Mouse (Mus musculus): ENCODE results near the gene Ank. TPM values are rescaled to one million over a fixed set of nuclear protein-coding genes. Genes with fewer than 3 reads are reported as not detected.

Gene Ank
- total and polyA plus RNA-seq, 3 experiments = 176 to 225 (median 196) TPM

GRCm38 (mm10) chr15:27498078-27498477, 31.6 kb downstream of the Ank start:
- Histone ChIP-seq H3K27ac (no peak overlapping the region), H3K36me3 (ENCODE audit: control insufficient read depth, insufficient read depth, low read length) (peaks cover 6% of the 10 kb centered on the region), H3K4me3 (no peak overlapping the region), H3K4me1 (ENCODE audit: control insufficient read depth, insufficient read depth, low read length) (peaks cover 15% of the 10 kb centered on the region), H3K9ac (ENCODE audit: low read depth, low read length) (no peak overlapping the region), H3K79me2 (replicated peaks; ENCODE audit: control insufficient read depth, insufficient read depth, low read length) (peaks cover 1% of the 10 kb centered on the region; the same call in 1 of the 2 replicates), H3K27me3 (ENCODE audit: control insufficient read depth, insufficient read depth, low read length) (no peaks in the 10 kb centered on the region)
- intact Hi-C loops (cut with DNase I) = no loop called here
- TF ChIP-seq POLR2A (IDR thresholded peaks at IDR 0.05; ENCODE audit: insufficient read depth, low read depth, low read length) (no peak), CTCF (IDR thresholded peaks at IDR 0.05) (no peak), EP300 (IDR thresholded peaks at IDR 0.05; ENCODE audit: insufficient read depth, low read depth, low read length) (no peak)
- 78% methylated on average over 5 of the region's 5 CpGs for WGBS
- DNase-seq = no peak

- TF ChIP-seq POLR2A (IDR thresholded peaks at IDR 0.05; ENCODE audit: insufficient read depth, low read depth, low read length) (no peak), CTCF (IDR thresholded peaks at IDR 0.05) (no peak), EP300 (IDR thresholded peaks at IDR 0.05; ENCODE audit: insufficient read depth, low read depth, low read length) (no peak)
- 82% methylated on average over 15 of the region's 15 CpGs for WGBS
- intact Hi-C loops (cut with DNase I) = loop anchor here (5.0 kb wide), 1 partner anchor 37 kb away; no protein-coding TSS in a partner anchor
These were observed 33.9 kb downstream of the Ank start for GRCm38 (mm10) chr15:27500390-27500789.

GRCm38 (mm10) chr15:27502338-27502737, 35.9 kb downstream of the Ank start:
- WGBS = 76% methylated on average over 13 of the region's 13 CpGs
- TF ChIP-seq EP300 (IDR thresholded peaks at IDR 0.05; ENCODE audit: insufficient read depth, low read depth, low read length) (no peak), POLR2A (IDR thresholded peaks at IDR 0.05; ENCODE audit: insufficient read depth, low read depth, low read length) (no peak), CTCF (IDR thresholded peaks at IDR 0.05) (no peak)
- Histone ChIP-seq H3K27ac (peak overlapping the region; percentile 81), H3K27me3 (ENCODE audit: control insufficient read depth, insufficient read depth, low read length) (no peaks in the 10 kb centered on the region), H3K9ac (ENCODE audit: low read depth, low read length) (no peak overlapping the region), H3K36me3 (ENCODE audit: control insufficient read depth, insufficient read depth, low read length) (peaks cover 4% of the 10 kb centered on the region), H3K4me1 (ENCODE audit: control insufficient read depth, insufficient read depth, low read length) (peaks cover 16% of the 10 kb centered on the region), H3K79me2 (replicated peaks; ENCODE audit: control insufficient read depth, insufficient read depth, low read length) (peaks cover 1% of the 10 kb centered on the region; the same call in 1 of the 2 replicates), H3K4me3 (no peak overlapping the region)
- DNase-seq = no peak
- intact Hi-C loops (cut with DNase I) = loop anchor here (5.0 kb wide), 1 partner anchor 35 kb away; no protein-coding TSS in a partner anchor

More at GRCm38 (mm10) chr15:27500390-27500789, 33.9 kb downstream of the Ank start:
- no peaks in the 10 kb centered on the region for H3K27me3 ChIP-seq (ENCODE audit: control insufficient read depth, insufficient read depth, low read length)
- H3K4me1 ChIP-seq (ENCODE audit: control insufficient read depth, insufficient read depth, low read length) = peaks cover 17% of the 10 kb centered on the region
- no peak overlapping the region for H3K9ac ChIP-seq (ENCODE audit: low read depth, low read length)
- peaks cover 3% of the 10 kb centered on the region for H3K36me3 ChIP-seq (ENCODE audit: control insufficient read depth, insufficient read depth, low read length)
- no peak for DNase-seq
- no peak overlapping the region for H3K4me3 ChIP-seq
- peaks cover 1% of the 10 kb centered on the region; the same call in 1 of the 2 replicates for H3K79me2 ChIP-seq (replicated peaks; ENCODE audit: control insufficient read depth, insufficient read depth, low read length)
- no peak overlapping the region for H3K27ac ChIP-seq

- Histone ChIP-seq H3K36me3 (ENCODE audit: control insufficient read depth, insufficient read depth, low read length) (peaks cover 8% of the 10 kb centered on the region), H3K9ac (ENCODE audit: low read depth, low read length) (no peak overlapping the region), H3K4me1 (ENCODE audit: control insufficient read depth, insufficient read depth, low read length) (peaks cover 17% of the 10 kb centered on the region), H3K27ac (peak overlapping the region; percentile 81), H3K4me3 (no peak overlapping the region), H3K27me3 (ENCODE audit: control insufficient read depth, insufficient read depth, low read length) (no peaks in the 10 kb centered on the region), H3K79me2 (replicated peaks; ENCODE audit: control insufficient read depth, insufficient read depth, low read length) (peaks cover 1% of the 10 kb centered on the region; the same call in 1 of the 2 replicates)
- 40% methylated on average over 9 of the region's 9 CpGs for WGBS
- peak in 1 of 2 experiments; percentile 52 for DNase-seq
- TF ChIP-seq CTCF (IDR thresholded peaks at IDR 0.05) (no peak), EP300 (IDR thresholded peaks at IDR 0.05; ENCODE audit: insufficient read depth, low read depth, low read length) (no peak), POLR2A (IDR thresholded peaks at IDR 0.05; ENCODE audit: insufficient read depth, low read depth, low read length) (no peak)
- intact Hi-C loops (cut with DNase I) = loop anchor here (5.0 kb wide), 1 partner anchor 34 kb away; no protein-coding TSS in a partner anchor
These were observed 36.7 kb downstream of the Ank start for GRCm38 (mm10) chr15:27503221-27503620.

GRCm38 (mm10) chr15:27503801-27504730, 37.6 kb downstream of the Ank start:
- WGBS = 43% methylated on average over 20 of the region's 20 CpGs
- no peak for DNase-seq
- no peak overlapping the region for H3K9ac ChIP-seq (ENCODE audit: low read depth, low read length)

More at GRCm38 (mm10) chr15:27503801-27504730, 37.6 kb downstream of the Ank start:
- peaks cover 1% of the 10 kb centered on the region; the same call in 1 of the 2 replicates for H3K79me2 ChIP-seq (replicated peaks; ENCODE audit: control insufficient read depth, insufficient read depth, low read length)
- peaks cover 17% of the 10 kb centered on the region for H3K4me1 ChIP-seq (ENCODE audit: control insufficient read depth, insufficient read depth, low read length)
- no peaks in the 10 kb centered on the region for H3K27me3 ChIP-seq (ENCODE audit: control insufficient read depth, insufficient read depth, low read length)
- TF ChIP-seq EP300 (IDR thresholded peaks at IDR 0.05; ENCODE audit: insufficient read depth, low read depth, low read length) = no peak
- TF ChIP-seq CTCF (IDR thresholded peaks at IDR 0.05) = no peak
- no peak for TF ChIP-seq POLR2A (IDR thresholded peaks at IDR 0.05; ENCODE audit: insufficient read depth, low read depth, low read length)
- intact Hi-C loops (cut with DNase I) = loop anchor here (5.0 kb wide), 1 partner anchor 33 kb away; no protein-coding TSS in a partner anchor
- peaks cover 11% of the 10 kb centered on the region for H3K36me3 ChIP-seq (ENCODE audit: control insufficient read depth, insufficient read depth, low read length)
- H3K4me3 ChIP-seq = no peak overlapping the region
- peak overlapping the region; percentile 81 for H3K27ac ChIP-seq
